Mouse (Mus musculus): ENCODE measurements around the gene Xylb.

- TF ChIP-seq CTCF (IDR thresholded peaks at IDR 0.05; ENCODE audit: insufficient read depth, low read length), result no peak
- no peak for TF ChIP-seq POLR2A (IDR thresholded peaks at IDR 0.05; ENCODE audit: borderline replicate concordance, extremely low read depth, low read depth, low read length)
Observed at GRCm38 (mm10) chr9:119355943-119356342, 1.2 kb upstream of the Xylb start.

Measured in lung, adult 2 months (tissue).